24 mouse cellular contexts compared by ENCODE assay signal in the genomic region with DNA sequence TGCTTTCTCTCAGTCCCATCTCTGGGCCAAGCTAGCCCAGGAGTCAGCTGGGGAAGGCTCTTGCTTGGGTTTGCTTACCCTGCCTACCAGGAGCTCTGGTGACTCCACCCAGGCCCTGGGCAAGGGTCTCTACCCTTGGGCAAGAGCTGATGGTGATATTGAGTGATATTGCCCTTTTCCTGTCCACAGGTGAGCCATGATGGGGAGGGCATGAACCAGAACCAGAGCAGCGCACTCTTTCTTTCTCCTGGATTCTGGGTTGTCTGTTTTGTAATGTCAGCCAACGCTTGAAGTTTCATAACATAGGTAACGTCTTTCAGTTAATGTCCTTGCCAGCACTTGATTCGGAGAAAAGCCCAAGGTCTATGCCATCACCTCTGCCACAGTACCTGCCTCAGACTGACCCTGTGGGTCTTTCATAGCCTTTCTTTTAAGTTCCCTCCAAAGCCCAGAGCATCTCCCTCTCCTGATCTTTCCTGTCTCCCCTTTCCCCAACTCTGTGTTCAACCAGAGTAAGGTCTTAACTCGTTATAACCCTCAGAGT. TPM values are rescaled to one million over a fixed set of nuclear protein-coding genes. Genes with fewer than 3 reads are reported as not detected.
"Had no signal": no experiment of that assay in that cellular context is flagged by ENCODE, and none has a peak within 500 bp of the region (broad histone marks: within the 10 kb centered on the region; RNA-seq: fewer than 3 reads in every experiment).

No protein-coding gene starts in this region.

- ATAC-seq: midbrain, embryonic 16.5 days had no signal

- DNase-seq: lung, adult 18-20 months; lung, embryonic 14.5 days; lung, postnatal 10 days; lung, postnatal 4 days; retina, postnatal 1 day; right cerebral cortex, adult 18-20 months; right cerebral cortex, postnatal 25 days; right cerebral cortex, postnatal 4 days; spleen, adult 18-20 months; thymus, adult 18-20 months; thymus, postnatal 25 days; thymus, postnatal 4 days had no signal

- H3K27me3 ChIP-seq: neural tube, embryonic 13.5 days; neural tube, embryonic 15.5 days had no signal

- H3K4me3 ChIP-seq: midbrain, embryonic 12.5 days; myocyte; neural tube, embryonic 13.5 days; neural tube, embryonic 15.5 days had no signal

- H3K4me2 ChIP-seq: lung, embryonic 14.5 days; midbrain, embryonic 12.5 days; neural tube, embryonic 13.5 days; neural tube, embryonic 15.5 days had no signal

- H3K27ac ChIP-seq: liver, embryonic 14.5 days; midbrain, embryonic 12.5 days; neural tube, embryonic 13.5 days; neural tube, embryonic 15.5 days had no signal

- H3K9ac ChIP-seq: liver, embryonic 14.5 days; lung, embryonic 14.5 days; midbrain, embryonic 12.5 days; neural tube, embryonic 13.5 days; neural tube, embryonic 15.5 days had no signal

- H3K4me1 ChIP-seq: neural tube, embryonic 15.5 days had no signal

- H3K9me3 ChIP-seq: midbrain, embryonic 12.5 days; neural tube, embryonic 13.5 days; neural tube, embryonic 15.5 days had no signal

- H3K36me3 ChIP-seq: midbrain, embryonic 12.5 days; neural tube, embryonic 13.5 days; neural tube, embryonic 15.5 days had no signal

RNA-seq across cellular contexts. Expression of a gene that starts 17.7 kb away (rescaled TPM):
- polyA plus RNA-seq: liver, embryonic 16.5 days; lung, embryonic 14.5 days; lung, embryonic 16.5 days; myocyte; stomach, embryonic 14.5 days; stomach, embryonic 16.5 days; thymus, postnatal 0 days; urinary bladder, adult 2 months had no signal
